Mouse (Mus musculus) forebrain, embryonic 10.5 days (tissue): ENCODE data around the gene Ttll13. TPM values are rescaled to one million over a fixed set of nuclear protein-coding genes. Genes with fewer than 3 reads are reported as not detected.

Source experiments
- DNase-seq: peaks from one replicate; pipeline ENCODE4 v3.0.0-alpha.2; 2017; ENCODE audit warnings: low spot score; ENCODE audit errors: extremely low spot score
- H3K27ac ChIP-seq: fragments of 300-500 bp; sonication (generic); 2 replicates; pipeline ENCODE4 v1.5.1; 2016; ENCODE audit warnings: mild to moderate bottlenecking
- H3K27me3 ChIP-seq: fragments of 300-500 bp; sonication (generic); 2 replicates; pipeline ENCODE4 v1.6.1; 2016; ENCODE audit warnings: mild to moderate bottlenecking; ENCODE audit not compliant: poor library complexity, severe bottlenecking
- H3K36me3 ChIP-seq: fragments of 300-500 bp; sonication (generic); replicated peaks from 2 replicates; pipeline ENCODE4 v1.6.1; 2016; ENCODE audit warnings: mild to moderate bottlenecking, moderate library complexity
- H3K4me1 ChIP-seq: fragments of 300-500 bp; sonication (generic); 2 replicates; pipeline ENCODE4 v1.6.1; 2016
- H3K4me3 ChIP-seq: fragments of 300-500 bp; sonication (generic); 2 replicates; pipeline ENCODE4 v1.5.1; 2016; ENCODE audit warnings: mild to moderate bottlenecking, moderate library complexity
- H3K9me3 ChIP-seq: fragments of 300-500 bp; sonication (generic); 2 replicates; pipeline ENCODE4 v1.6.1; 2016; ENCODE audit warnings: mild to moderate bottlenecking, moderate library complexity
- WGBS: fragments of 180-500 bp; shearing (Covaris S2); methylation state at CpG from one replicate; pipeline ENCODE4 v1.1.7; 2016; 5-methylcytosine and 5-hydroxymethylcytosine counted together
- polyA plus RNA-seq: library from polyadenylated mRNA; unstranded; fragments of >200 nt; fragmentation: Nextera tagmentation; extraction: Ambion mirVana; gene quantifications from 2 replicates; pipeline ENCODE4 v1.2.1, GENCODE M21; 2016

Ttll13 gene
- polyA plus RNA-seq, 1 experiment from 2014 or later: 0.99 TPM

DNA sequence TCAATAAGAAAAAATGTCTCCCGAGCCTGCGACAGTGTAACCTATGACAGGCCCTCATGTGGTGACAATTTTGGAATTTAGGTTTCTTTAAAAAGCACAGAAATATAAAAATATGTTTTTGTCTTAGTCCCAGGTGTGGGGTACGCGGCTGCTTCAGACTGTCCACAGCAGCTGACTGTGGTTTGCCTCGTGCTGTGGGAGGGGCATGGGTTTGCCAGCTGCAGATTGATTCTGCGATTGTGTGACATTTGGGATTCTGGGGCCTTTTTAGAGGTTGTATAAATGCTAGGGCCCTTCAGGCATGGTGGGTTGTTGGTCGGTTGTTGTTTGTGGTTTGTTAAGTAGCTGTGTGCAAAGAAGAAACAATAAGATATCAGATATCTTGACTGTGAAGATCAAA is 41.2 kb upstream of the Ttll13 start:
- H3K27me3 ChIP-seq: no peaks in the 10 kb centered on the region
- H3K36me3 ChIP-seq: peaks cover 55% of the 10 kb centered on the region
- WGBS: 90% methylated on average over 7 of the region's 7 CpGs
- DNase-seq: no peak
- no peak overlapping the region for H3K4me3 ChIP-seq
- H3K27ac ChIP-seq: no peak overlapping the region
- H3K4me1 ChIP-seq: peaks cover 98% of the 10 kb centered on the region
- no peaks in the 10 kb centered on the region for H3K9me3 ChIP-seq

DNA sequence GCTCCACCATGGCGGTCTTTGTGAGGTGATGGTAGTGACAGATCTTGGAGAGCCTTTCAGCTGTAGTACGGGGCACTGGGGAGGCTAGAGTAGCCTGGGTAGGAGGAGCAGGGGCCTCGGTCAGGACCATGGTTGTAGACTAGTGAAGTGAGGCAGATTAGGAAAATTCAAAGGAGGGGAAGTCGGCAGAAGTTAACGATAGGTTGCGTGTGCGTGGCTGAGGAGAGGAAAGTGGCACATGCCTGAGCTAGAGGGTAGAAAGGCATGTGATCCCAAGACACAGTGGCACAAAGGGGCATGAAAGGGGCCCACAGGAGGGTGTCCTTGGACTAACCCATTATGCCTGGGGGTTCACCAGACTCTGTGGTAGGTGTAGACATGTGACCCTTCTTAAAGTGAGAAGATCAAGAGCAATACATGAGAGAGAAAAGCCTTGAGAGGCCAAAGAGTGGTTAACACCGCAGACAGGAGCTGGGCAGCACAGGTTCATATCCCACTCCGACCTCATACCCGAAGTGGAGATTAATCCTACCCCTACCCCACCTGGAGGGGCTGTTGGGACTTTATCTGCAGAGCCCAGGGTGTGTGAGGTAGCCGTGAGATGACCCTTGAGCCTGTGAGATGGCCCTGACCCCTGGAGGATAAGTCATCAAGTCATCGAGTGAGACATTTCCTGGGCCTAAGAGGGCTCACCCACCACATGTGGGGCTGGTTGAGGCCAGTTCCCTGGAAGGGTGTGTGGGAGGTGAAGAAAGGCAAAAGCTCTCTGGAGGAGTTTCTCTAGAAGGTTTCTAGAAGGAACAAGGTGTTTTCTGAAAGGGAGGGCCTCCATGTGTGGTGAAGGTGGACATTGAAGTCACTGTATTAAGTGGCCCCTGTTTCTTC is 40.2 kb upstream of the Ttll13 start:
- no peak overlapping the region for H3K4me3 ChIP-seq
- H3K9me3 ChIP-seq: no peaks in the 10 kb centered on the region
- peaks cover 92% of the 10 kb centered on the region for H3K4me1 ChIP-seq
- no peaks in the 10 kb centered on the region for H3K27me3 ChIP-seq
- peak overlapping the region; percentile 27; the same call in 1 of the 2 replicates for H3K27ac ChIP-seq
- 89% methylated on average over 12 of the region's 12 CpGs for WGBS
- H3K36me3 ChIP-seq: peaks cover 46% of the 10 kb centered on the region
- no peak for DNase-seq

DNA sequence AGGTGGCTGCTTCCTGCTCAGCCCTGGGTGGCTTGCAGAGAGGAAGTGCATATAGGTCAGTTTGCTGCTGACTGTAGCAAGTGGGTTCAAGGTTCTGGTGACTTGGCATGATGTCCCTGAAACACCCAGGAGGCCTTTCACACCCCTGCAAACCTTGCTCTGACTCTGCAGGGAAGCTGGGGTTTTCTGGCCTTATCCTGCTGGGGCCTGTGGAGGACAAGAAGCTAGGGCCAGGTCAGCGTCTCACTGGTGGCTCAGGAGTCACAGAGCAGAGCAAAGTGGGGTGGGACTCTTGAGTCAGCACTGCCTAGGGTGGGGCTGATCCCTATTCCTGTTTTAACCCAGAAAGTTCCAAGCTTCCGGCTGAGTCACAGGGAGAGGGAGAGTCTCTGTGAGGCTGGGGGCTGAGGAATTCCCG is 38.9 kb upstream of the Ttll13 start:
- Histone ChIP-seq H3K27ac (peak overlapping the region; percentile 32), H3K9me3 (no peaks in the 10 kb centered on the region), H3K36me3 (peaks cover 32% of the 10 kb centered on the region), H3K4me1 (peaks cover 79% of the 10 kb centered on the region), H3K4me3 (no peak overlapping the region), H3K27me3 (no peaks in the 10 kb centered on the region)
- DNase-seq: no peak
- 76% methylated on average over 3 of the region's 3 CpGs for WGBS

DNA sequence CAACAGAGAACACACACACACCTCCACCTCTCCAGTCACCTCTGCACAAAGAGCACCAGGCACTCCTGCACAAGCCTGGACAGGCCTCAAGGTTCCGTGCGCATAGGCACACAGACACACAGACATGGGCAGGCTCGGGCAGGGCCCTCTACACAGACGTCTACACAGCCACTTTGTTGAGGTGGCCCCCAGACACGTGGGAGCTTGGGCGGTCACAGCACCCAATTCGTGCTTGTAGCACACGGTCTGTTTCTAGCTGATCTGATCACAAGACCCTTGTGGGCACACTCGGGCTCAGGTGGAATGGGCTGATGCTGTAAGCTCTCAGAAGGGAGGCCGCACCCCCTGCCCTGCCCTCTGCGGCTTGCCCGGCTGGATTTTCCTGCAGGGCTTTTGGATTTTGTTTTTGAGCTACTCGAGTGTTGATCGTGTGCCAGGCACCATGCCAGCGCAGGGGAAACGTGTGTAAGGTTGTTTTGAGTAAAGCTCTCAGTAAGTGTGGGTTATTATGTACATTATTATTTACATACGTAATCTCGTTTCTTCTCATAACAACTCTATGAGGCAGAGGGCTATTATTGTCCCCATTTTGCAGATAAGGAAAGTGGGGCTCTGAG is 38.0 kb upstream of the Ttll13 start:
- DNase-seq: no peak
- 84% methylated on average over 18 of the region's 18 CpGs for WGBS
- Histone ChIP-seq H3K36me3 (peaks cover 30% of the 10 kb centered on the region), H3K27me3 (no peaks in the 10 kb centered on the region), H3K4me1 (peaks cover 71% of the 10 kb centered on the region), H3K27ac (peak overlapping the region; percentile 32), H3K9me3 (no peaks in the 10 kb centered on the region), H3K4me3 (no peak overlapping the region)

DNA sequence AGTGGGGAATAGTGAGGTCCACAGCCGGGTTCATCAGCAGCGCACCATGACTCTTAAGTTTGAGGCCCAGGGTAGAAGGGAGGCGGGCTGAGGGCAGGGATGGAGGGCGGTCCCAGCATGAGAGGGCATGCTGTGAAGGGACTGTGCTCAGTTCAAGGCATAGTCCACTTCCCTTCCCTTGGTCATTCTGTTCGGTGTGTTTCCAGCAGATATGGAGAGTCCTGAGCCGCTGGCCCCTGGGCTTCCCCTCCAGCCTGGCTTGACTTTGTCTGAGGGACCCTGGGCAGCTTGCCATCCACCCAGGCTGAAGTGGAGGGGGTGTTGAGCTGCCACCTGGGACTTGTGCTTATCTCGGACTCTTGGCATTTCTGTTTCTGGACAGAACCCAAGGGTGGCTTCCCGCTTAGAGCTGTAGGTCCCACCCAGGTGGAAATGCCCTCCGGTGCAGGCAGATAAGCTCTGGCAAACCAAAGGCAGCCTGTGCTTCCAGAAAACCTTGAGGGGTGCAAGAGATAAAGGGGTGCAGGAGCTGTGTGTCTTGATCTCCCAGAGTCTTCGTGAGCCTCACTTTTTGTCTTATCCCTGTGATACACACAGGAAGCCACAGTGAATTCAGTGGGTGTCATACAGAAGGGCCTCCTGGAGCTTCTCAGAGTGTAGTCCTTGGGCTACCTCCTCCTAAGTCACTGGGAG is 37.3 kb upstream of the Ttll13 start:
- Histone ChIP-seq H3K36me3 (peaks cover 31% of the 10 kb centered on the region), H3K27ac (no peak overlapping the region), H3K4me1 (peaks cover 64% of the 10 kb centered on the region), H3K27me3 (no peaks in the 10 kb centered on the region), H3K9me3 (no peaks in the 10 kb centered on the region), H3K4me3 (no peak overlapping the region)
- no peak for DNase-seq
- 81% methylated on average over 10 of the region's 10 CpGs for WGBS

DNA sequence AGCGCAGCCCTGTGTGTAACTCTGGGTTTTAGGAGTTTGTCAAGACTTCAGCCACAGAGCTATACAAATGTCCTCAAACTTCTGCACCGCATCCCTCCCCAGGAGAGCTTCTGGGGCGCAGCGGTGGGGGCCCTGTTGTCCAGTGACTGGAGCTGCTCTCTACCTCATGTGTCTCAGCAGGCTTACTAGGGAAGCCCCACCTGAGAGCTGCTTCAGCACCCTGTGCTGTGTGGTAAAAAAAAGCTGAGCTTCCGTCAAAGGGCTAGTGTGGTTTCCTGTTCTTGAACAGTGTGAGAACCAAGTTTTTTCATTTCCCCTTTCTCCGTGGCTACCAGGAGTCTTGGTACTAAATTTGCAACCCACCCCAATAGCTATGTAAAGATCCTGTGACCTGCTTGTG is 36.5 kb upstream of the Ttll13 start:
- no peak overlapping the region for H3K27ac ChIP-seq
- peaks cover 35% of the 10 kb centered on the region for H3K36me3 ChIP-seq
- WGBS: 86% methylated on average over 6 of the region's 6 CpGs
- H3K9me3 ChIP-seq: no peaks in the 10 kb centered on the region
- peaks cover 58% of the 10 kb centered on the region for H3K4me1 ChIP-seq
- no peak overlapping the region for H3K4me3 ChIP-seq
- no peak for DNase-seq
- H3K27me3 ChIP-seq: no peaks in the 10 kb centered on the region

DNA sequence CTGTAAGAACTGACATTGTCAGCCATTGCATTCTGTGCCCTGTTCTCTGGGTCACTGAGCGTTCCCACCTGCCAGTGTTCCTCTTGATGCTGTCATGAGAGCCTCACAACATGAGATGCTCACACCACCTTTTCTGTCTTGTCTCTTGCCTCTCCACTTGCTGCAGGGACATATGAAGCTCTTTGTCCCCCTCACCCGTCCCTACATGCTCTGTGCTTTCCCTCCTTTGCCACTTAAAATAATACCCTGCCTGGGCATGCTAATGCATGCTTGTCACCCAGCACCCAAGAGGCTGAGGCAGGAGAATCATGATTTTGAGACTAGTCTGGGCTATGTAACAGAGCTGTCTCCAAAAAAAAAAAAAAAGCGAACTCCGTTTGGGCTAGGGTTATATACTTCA is 35.2 kb upstream of the Ttll13 start:
- DNase-seq: no peak
- Histone ChIP-seq H3K36me3 (peaks cover 46% of the 10 kb centered on the region), H3K27ac (no peak overlapping the region), H3K9me3 (no peaks in the 10 kb centered on the region), H3K27me3 (no peaks in the 10 kb centered on the region), H3K4me3 (no peak overlapping the region), H3K4me1 (peaks cover 56% of the 10 kb centered on the region)
- WGBS: 87% methylated on average over 4 of the region's 4 CpGs

DNA sequence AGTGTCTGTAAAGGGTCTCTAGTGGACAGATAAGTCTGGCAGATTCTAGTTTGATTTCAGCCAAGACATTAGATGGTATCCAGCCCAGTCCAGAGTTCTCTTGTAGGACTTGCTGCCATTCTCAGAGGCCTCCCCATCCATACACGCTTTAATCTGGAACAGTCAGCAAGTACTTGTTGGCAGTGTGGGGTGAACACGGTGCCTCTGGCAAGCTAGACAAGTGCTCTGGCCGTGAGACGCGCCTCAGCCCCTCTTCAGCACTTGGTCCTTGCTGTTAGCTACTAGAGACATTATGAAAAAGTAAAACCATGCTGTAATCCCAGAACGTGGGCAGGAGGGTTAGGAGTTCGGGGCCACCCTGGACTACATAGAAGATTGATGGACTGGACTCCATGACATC is 32.6 kb upstream of the Ttll13 start:
- WGBS: 93% methylated on average over 7 of the region's 7 CpGs
- no peak overlapping the region for H3K27ac ChIP-seq
- no peak for DNase-seq
- H3K36me3 ChIP-seq: peaks cover 59% of the 10 kb centered on the region
- H3K9me3 ChIP-seq: no peaks in the 10 kb centered on the region
- H3K4me3 ChIP-seq: no peak overlapping the region
- H3K4me1 ChIP-seq: peaks cover 30% of the 10 kb centered on the region
- H3K27me3 ChIP-seq: no peaks in the 10 kb centered on the region

DNA sequence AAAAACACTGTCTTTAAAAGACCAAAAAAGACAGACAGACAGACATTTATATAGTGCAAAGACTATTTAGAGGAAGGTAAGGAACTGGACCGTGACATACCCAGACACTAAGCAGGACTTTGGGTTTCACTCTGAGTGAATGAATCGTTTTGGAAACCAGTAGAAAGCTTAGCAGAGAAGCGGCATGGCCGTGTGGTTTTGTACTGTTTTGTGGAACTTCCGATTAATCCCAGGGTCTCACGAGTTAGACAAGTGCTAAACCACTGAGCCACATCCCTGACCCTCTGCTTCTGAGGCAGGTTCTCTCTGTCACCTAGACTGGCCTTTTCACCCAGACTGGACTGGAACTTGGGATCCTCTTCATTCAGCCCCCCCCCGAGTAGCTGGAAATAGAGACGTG is 31.7 kb upstream of the Ttll13 start:
- H3K4me1 ChIP-seq: peaks cover 22% of the 10 kb centered on the region
- peaks cover 68% of the 10 kb centered on the region for H3K36me3 ChIP-seq
- no peak overlapping the region for H3K4me3 ChIP-seq
- DNase-seq: no peak
- no peaks in the 10 kb centered on the region for H3K27me3 ChIP-seq
- H3K27ac ChIP-seq: peak overlapping the region; percentile 84; the same call in 1 of the 2 replicates
- WGBS: 74% methylated on average over 8 of the region's 8 CpGs
- no peaks in the 10 kb centered on the region for H3K9me3 ChIP-seq

DNA sequence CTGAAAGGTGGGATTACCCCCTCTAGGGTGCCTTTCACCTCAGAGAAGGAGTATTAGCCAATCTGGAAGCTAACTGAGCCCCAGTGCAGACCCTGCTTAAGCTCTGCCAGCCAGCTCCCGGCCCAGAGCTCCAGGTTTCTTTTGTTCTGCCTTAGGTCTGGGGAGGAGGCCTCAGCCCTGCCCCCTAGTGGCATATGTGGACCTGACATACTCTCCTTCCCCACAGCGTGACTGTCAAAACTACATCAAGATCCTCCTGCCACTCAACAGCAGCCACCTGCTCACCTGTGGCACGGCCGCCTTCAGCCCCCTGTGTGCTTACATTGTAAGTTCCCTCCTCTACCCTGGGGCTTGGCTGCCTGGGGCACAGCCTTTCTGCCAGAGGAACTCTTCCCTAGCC is 30.8 kb upstream of the Ttll13 start:
- DNase-seq: peak; percentile 75
- Histone ChIP-seq H3K9me3 (no peaks in the 10 kb centered on the region), H3K4me3 (no peak overlapping the region), H3K36me3 (peaks cover 77% of the 10 kb centered on the region), H3K27ac (peak overlapping the region; percentile 84), H3K4me1 (peaks cover 15% of the 10 kb centered on the region), H3K27me3 (no peaks in the 10 kb centered on the region)
- WGBS: 20% methylated on average over 4 of the region's 4 CpGs

DNA sequence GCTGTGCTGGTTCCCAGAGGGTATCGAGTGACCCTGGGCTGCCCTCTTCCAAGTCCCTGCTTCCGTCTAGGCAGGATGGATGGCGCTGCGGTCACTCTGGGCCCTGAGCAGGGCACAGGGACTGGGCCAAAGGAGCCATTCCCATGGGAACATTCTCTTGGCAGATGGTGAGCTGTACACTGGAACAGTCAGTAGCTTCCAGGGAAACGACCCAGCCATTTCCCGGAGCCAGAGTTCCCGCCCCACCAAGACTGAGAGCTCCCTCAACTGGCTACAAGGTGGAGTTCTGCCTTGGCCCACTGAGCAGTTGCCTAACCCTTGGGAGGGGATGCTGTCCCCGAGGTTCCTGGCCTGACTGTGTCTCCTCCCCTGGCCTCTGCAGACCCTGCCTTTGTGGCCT is 29.6 kb upstream of the Ttll13 start:
- H3K4me1 ChIP-seq: peaks cover 13% of the 10 kb centered on the region
- H3K27me3 ChIP-seq: no peaks in the 10 kb centered on the region
- no peaks in the 10 kb centered on the region for H3K9me3 ChIP-seq
- H3K36me3 ChIP-seq: peaks cover 89% of the 10 kb centered on the region
- H3K27ac ChIP-seq: no peak overlapping the region; the same call in 1 of the 2 replicates
- DNase-seq: no peak
- no peak overlapping the region for H3K4me3 ChIP-seq
- WGBS: 84% methylated on average over 8 of the region's 8 CpGs

DNA sequence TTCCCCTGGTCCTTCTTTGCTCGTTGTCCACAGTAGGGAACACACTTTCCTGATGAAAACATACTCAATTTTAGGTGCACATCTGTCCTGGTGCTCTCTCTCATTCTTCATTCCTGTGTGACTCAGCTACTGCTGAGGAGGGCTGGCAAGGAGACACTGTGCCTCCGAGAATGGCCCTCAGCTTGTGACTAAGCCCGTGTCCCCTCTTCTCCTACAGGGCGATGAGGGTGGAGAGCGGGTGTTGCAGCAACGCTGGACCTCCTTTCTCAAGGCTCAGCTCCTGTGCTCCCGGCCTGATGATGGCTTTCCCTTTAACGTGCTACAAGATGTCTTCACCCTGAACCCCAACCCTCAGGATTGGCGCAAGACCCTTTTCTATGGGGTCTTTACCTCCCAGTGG is 27.5 kb upstream of the Ttll13 start:
- Histone ChIP-seq H3K27ac (no peak overlapping the region), H3K4me1 (peaks cover 13% of the 10 kb centered on the region), H3K36me3 (peaks cover 95% of the 10 kb centered on the region), H3K9me3 (no peaks in the 10 kb centered on the region), H3K27me3 (no peaks in the 10 kb centered on the region), H3K4me3 (no peak overlapping the region)
- WGBS: 93% methylated on average over 9 of the region's 9 CpGs
- DNase-seq: no peak
